Mouse (Mus musculus): ENCODE measurements around the gene Pla2g15. TPM values are rescaled to one million over a fixed set of nuclear protein-coding genes. Genes with fewer than 3 reads are reported as not detected.

The Pla2g15 gene
- polyA plus RNA-seq, 1 experiment from 2014 or later, result 3.8 TPM

GRCm38 (mm10) chr8:106168356-106169016 is 18.3 kb downstream of the Pla2g15 start, which contains the start of gene Slc7a6:
Gene Slc7a6, plus strand, starts transcription at chr8:106168857.
- DNase-seq (peak; percentile 92), ATAC-seq (ENCODE audit: insufficient read depth) (peak; percentile 90)
- WGBS, result under 1% methylated on average over 59 of the region's 59 CpGs
- Histone ChIP-seq H3K9ac (peak within 1 kb of the TSS; percentile 88), H3K4me3 (ENCODE audit: low read depth, low read length) (peak within 1 kb of the TSS; percentile 84), H3K4me2 (peak within 1 kb of the TSS; percentile 93), H3K9me3 (ENCODE audit: low read depth, low read length) (no peaks in the 10 kb centered on the region), H3K27me3 (ENCODE audit: insufficient read depth, low read length) (no peaks in the 10 kb centered on the region), H3K27ac (ENCODE audit: low read depth) (peak within 1 kb of the TSS; percentile 89), H3K36me3 (ENCODE audit: insufficient read depth) (peaks cover 11% of the 10 kb centered on the region), H3K4me1 (ENCODE audit: insufficient read depth) (peaks cover 2% of the 10 kb centered on the region; the same call in 1 of the 2 replicates)
- TF ChIP-seq CTCF (IDR thresholded peaks at IDR 0.05; ENCODE audit: low read depth), result no peak

GRCm38 (mm10) chr8:106169017-106169933 is 19.1 kb downstream of the Pla2g15 start:
- H3K36me3 ChIP-seq (ENCODE audit: insufficient read depth), result 0 out of 2 replicates have a peak, but pooled peaks cover 4% of the 10 kb centered on the region
- H3K27me3 ChIP-seq (ENCODE audit: insufficient read depth, low read length), result no peaks in the 10 kb centered on the region
- TF ChIP-seq CTCF (IDR thresholded peaks at IDR 0.05; ENCODE audit: low read depth), result no peak
- under 1% methylated on average over 53 of the region's 54 CpGs for WGBS
- DNase-seq (peak; percentile 59), ATAC-seq (ENCODE audit: insufficient read depth) (peak; percentile 69)
- H3K27ac ChIP-seq (ENCODE audit: low read depth), result peak overlapping the region; percentile 89
- peak overlapping the region; percentile 88 for H3K9ac ChIP-seq
- H3K4me1 ChIP-seq (ENCODE audit: insufficient read depth), result peaks cover 2% of the 10 kb centered on the region; the same call in 1 of the 2 replicates
- H3K4me3 ChIP-seq (ENCODE audit: low read depth, low read length), result peak overlapping the region; percentile 84
- H3K4me2 ChIP-seq, result peak overlapping the region; percentile 93
- H3K9me3 ChIP-seq (ENCODE audit: low read depth, low read length), result no peaks in the 10 kb centered on the region

GRCm38 (mm10) chr8:106169934-106170480 is 19.8 kb downstream of the Pla2g15 start:
- WGBS, result 23% methylated on average over 6 of the region's 6 CpGs
- ATAC-seq (ENCODE audit: insufficient read depth), result no peak

GRCm38 (mm10) chr8:106173566-106173965 is 23.4 kb downstream of the Pla2g15 start:
- ATAC-seq (ENCODE audit: insufficient read depth) (no peak), DNase-seq (no peak)
- TF ChIP-seq CTCF (IDR thresholded peaks at IDR 0.05; ENCODE audit: low read depth), result no peak
- Histone ChIP-seq H3K4me3 (ENCODE audit: low read depth, low read length) (no peak overlapping the region), H3K4me1 (ENCODE audit: insufficient read depth) (peaks cover 5% of the 10 kb centered on the region; the same call in 1 of the 2 replicates), H3K9me3 (ENCODE audit: low read depth, low read length) (no peaks in the 10 kb centered on the region), H3K36me3 (ENCODE audit: insufficient read depth) (no peaks in the 10 kb centered on the region), H3K4me2 (no peak overlapping the region), H3K9ac (no peak overlapping the region), H3K27ac (ENCODE audit: low read depth) (no peak overlapping the region), H3K27me3 (ENCODE audit: insufficient read depth, low read length) (no peaks in the 10 kb centered on the region)
- WGBS, result 87% methylated on average over 3 of the region's 3 CpGs

More at GRCm38 (mm10) chr8:106169934-106170480, 19.8 kb downstream of the Pla2g15 start:
- DNase-seq, result peak; percentile 17
- Histone ChIP-seq H3K27me3 (ENCODE audit: insufficient read depth, low read length) (no peaks in the 10 kb centered on the region), H3K9ac (peak overlapping the region; percentile 88), H3K4me2 (peak overlapping the region; percentile 93), H3K36me3 (ENCODE audit: insufficient read depth) (no peaks in the 10 kb centered on the region), H3K9me3 (ENCODE audit: low read depth, low read length) (no peaks in the 10 kb centered on the region), H3K4me3 (ENCODE audit: low read depth, low read length) (peak overlapping the region; percentile 84), H3K27ac (ENCODE audit: low read depth) (no peak overlapping the region), H3K4me1 (ENCODE audit: insufficient read depth) (peaks cover 2% of the 10 kb centered on the region; the same call in 1 of the 2 replicates)
- TF ChIP-seq CTCF (IDR thresholded peaks at IDR 0.05; ENCODE audit: low read depth), result peak; percentile 38; the same call in 1 of the 2 replicates

- TF ChIP-seq CTCF (IDR thresholded peaks at IDR 0.05; ENCODE audit: low read depth), result no peak
- no peak overlapping the region for H3K4me3 ChIP-seq (ENCODE audit: low read depth, low read length)
- no peaks in the 10 kb centered on the region for H3K27me3 ChIP-seq (ENCODE audit: insufficient read depth, low read length)
- no peaks in the 10 kb centered on the region for H3K9me3 ChIP-seq (ENCODE audit: low read depth, low read length)
- H3K36me3 ChIP-seq (ENCODE audit: insufficient read depth), result peaks cover 9% of the 10 kb centered on the region; the same call in 1 of the 2 replicates
- H3K27ac ChIP-seq (ENCODE audit: low read depth), result peak overlapping the region; percentile 24; the same call in 1 of the 2 replicates
- WGBS, result 18% methylated on average over 1 of the region's 1 CpGs
- peak; percentile 57 for DNase-seq
- peak; percentile 73; the same call in 1 of the 2 replicates for ATAC-seq (ENCODE audit: insufficient read depth)
- H3K4me1 ChIP-seq (ENCODE audit: insufficient read depth), result peaks cover 3% of the 10 kb centered on the region; the same call in 1 of the 2 replicates
- H3K4me2 ChIP-seq, result no peak overlapping the region
- no peak overlapping the region for H3K9ac ChIP-seq
Observed at GRCm38 (mm10) chr8:106176891-106177290, 26.7 kb downstream of the Pla2g15 start.

- ATAC-seq (ENCODE audit: insufficient read depth), result no peak
- no peak for DNase-seq
- WGBS, result 37% methylated on average over 1 of the region's 1 CpGs
- TF ChIP-seq CTCF (IDR thresholded peaks at IDR 0.05; ENCODE audit: low read depth), result no peak
- 0 out of 2 replicates have a peak overlapping the region, but pooled peaks have one; percentile 2 for H3K27ac ChIP-seq (ENCODE audit: low read depth)
- H3K4me2 ChIP-seq, result no peak overlapping the region
- H3K4me3 ChIP-seq (ENCODE audit: low read depth, low read length), result no peak overlapping the region
- peaks cover 3% of the 10 kb centered on the region; the same call in 1 of the 2 replicates for H3K4me1 ChIP-seq (ENCODE audit: insufficient read depth)
- peaks cover 10% of the 10 kb centered on the region; the same call in 1 of the 2 replicates for H3K36me3 ChIP-seq (ENCODE audit: insufficient read depth)
- no peaks in the 10 kb centered on the region for H3K27me3 ChIP-seq (ENCODE audit: insufficient read depth, low read length)
- H3K9me3 ChIP-seq (ENCODE audit: low read depth, low read length), result no peaks in the 10 kb centered on the region
- H3K9ac ChIP-seq, result no peak overlapping the region
Observed at GRCm38 (mm10) chr8:106177594-106177993, 27.4 kb downstream of the Pla2g15 start.
